Mouse (Mus musculus) urinary bladder, postnatal 25 days (tissue): ENCODE results near the gene H3f3b.
"Not testable (repeated sequence)": the region's sequence is repeated elsewhere in the genome, so short reads cannot be mapped to it uniquely, and the experiment has no call there.

Source experiments
- DNase-seq: peaks from one replicate; pipeline ENCODE4 v3.0.0; 2022; ENCODE audit warnings: low spot score

H3f3b gene

DNA sequence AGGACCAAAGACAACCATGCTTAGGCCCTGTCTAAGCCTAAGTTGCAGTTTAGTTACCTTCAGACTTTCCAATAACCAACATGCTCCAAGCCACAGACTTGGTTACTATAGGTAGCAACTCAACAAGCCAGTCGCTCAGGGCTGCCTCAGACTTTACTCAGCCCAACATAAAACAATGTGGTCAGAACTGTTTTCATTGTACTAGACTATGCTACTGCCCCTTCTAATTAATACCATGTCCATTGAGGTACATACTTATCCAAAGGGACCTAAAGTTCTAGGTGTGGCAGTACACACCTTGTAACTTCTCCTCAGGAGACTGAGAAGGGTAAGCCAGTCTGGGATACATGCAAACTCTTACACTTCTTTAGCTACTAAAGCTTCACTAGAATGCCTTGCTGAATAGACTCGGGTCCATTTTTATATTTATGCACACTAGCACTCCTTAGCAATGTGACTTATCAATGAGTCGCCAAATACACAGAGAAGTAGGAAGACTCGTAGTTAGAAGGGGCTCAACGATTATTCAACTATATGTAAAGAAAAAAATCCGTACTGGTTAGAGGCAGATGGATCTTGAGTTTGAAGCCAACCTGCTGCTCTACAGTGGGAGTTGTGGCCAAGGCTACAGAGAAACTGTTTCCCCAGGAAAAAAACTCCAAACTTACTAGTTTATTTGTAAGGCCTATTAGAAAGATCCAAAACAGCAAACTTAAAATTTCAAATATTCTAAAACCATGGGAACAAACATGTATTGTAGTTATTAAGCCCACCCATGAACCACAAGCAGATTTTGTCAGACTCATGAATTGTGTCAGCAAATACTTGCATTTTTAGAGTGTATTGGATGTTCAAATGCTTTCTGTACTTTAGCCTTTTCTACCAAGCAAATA is 6.2 kb downstream of the H3f3b start:
- no peak for DNase-seq

GRCm38 (mm10) chr11:116020519-116020922 is 7.2 kb downstream of the H3f3b start:
- DNase-seq: no peak

GRCm38 (mm10) chr11:116019976-116020411 is 7.8 kb downstream of the H3f3b start:
- no peak for DNase-seq

GRCm38 (mm10) chr11:116019360-116019791 is 8.4 kb downstream of the H3f3b start:
- no peak for DNase-seq

- DNase-seq: not testable (repeated sequence)
These were observed 8.9 kb downstream of the H3f3b start for GRCm38 (mm10) chr11:116018867-116019266.

DNA sequence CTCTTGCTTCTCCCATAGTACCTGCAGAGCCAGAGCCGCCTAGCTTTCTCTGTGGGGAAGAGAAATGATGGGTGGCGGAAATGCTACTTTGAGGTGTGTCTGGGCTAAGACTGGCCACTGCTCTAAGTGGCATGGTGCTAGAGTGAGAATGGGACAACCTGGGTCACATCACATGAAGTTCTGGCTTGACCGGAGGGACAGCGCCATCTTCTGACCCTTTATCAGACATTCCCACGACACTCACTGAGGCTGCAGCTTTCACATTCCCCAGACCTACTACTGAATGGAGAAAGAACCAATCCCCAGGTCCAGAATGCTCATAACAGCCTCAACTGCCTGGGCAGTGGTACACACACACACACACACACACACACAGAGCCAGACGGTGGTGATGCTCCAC is 9.7 kb downstream of the H3f3b start:
- no peak for DNase-seq

DNA sequence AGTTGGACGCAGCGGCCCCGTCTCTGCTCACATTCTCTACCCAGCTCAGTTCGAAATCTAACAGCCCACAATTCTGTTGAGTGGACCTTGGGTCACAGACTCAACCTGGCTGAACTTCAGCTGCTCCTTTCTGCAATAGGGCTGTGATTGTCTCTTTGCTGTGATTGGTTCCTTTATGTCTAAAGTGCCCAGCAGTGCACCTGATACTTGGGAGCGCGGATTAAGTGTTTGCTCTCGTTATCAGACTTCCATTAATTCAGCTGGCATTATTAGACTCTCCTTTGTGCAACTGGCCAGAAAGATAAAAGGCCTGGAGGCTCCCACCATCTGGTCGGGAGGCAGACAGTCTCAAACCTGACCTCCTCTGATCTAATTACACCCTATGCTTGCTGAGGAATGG is 12.9 kb downstream of the H3f3b start:
- DNase-seq: no peak

- peak; percentile 86 for DNase-seq
These were observed 15.4 kb downstream of the H3f3b start, which contains the start of gene Galk1 for GRCm38 (mm10) chr11:116012262-116012947. Gene Galk1, minus strand, starts transcription at chr11:116012719.

- no peak for DNase-seq
These were observed 16.1 kb downstream of the H3f3b start for GRCm38 (mm10) chr11:116011529-116012261.

DNA sequence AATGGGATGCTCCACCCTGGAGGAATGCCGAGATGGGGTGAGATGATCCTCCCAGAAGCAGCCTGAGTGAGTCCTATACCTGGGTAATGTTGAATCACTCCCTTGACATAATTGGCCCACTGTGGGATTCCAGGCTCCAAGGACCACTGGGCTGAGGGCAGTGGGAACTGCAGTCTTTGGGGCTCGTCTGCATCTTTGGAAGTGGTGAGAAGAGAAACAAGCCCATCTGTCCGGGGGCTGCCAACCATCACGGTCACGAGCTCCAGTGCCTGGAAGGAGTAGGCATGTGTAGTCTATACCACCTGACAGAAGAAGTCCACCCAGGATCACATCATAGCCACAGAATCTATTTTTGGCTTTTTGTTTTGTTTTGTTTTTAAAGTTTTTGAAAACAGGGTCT is 16.8 kb downstream of the H3f3b start:
- DNase-seq: no peak

- DNase-seq: no peak
These were observed 17.6 kb downstream of the H3f3b start for GRCm38 (mm10) chr11:116010146-116010545.

GRCm38 (mm10) chr11:116009661-116010060 is 18.1 kb downstream of the H3f3b start:
- no peak for DNase-seq

DNA sequence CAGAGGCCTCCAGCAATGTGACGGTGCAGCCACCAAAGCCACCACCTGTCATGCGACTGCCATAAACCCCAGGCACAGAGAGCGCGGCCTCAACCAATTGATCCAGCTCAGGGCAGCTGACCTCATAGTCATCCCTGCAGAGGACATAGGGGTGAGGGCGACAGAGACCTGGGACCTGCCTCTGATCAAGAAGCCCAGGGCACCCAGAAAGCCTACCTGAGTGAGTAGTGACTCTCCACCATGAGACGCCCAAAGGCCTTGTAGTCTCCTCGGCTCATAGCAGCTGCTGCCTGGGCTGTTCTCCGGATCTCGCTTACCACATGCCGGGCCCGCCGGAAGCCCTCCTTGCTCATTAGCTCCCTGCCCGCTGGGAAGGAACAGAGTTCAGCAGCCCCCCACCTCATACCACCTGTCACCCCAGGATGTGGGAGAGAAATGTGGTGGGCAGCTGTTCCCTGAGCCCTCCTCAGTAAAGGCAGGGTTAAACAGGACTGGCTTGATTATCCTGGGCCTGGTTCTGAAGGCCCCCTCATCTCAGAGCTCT is 18.9 kb downstream of the H3f3b start:
- DNase-seq: no peak

DNA sequence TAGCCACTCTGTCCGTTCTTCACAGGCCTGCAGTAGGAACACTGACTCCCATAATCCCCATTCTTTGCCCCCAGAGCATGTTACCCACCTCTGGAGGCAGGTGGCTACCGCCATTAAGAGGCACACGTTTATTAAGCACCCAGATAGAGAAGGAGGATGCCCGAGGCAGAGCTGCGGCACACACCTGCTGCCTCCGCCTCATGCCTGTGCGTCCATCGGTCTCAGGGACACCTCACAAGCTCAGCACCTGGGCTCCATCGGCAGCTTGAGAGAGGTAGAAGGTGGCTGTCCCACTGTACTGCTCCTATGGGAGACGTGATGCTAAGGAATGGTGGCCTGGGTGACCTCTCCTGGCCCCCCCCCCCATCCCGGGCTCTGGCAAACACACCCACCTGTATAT is 19.4 kb downstream of the H3f3b start:
- DNase-seq: no peak

- DNase-seq: no peak
These were observed 20.5 kb downstream of the H3f3b start for GRCm38 (mm10) chr11:116007095-116007850.

DNA sequence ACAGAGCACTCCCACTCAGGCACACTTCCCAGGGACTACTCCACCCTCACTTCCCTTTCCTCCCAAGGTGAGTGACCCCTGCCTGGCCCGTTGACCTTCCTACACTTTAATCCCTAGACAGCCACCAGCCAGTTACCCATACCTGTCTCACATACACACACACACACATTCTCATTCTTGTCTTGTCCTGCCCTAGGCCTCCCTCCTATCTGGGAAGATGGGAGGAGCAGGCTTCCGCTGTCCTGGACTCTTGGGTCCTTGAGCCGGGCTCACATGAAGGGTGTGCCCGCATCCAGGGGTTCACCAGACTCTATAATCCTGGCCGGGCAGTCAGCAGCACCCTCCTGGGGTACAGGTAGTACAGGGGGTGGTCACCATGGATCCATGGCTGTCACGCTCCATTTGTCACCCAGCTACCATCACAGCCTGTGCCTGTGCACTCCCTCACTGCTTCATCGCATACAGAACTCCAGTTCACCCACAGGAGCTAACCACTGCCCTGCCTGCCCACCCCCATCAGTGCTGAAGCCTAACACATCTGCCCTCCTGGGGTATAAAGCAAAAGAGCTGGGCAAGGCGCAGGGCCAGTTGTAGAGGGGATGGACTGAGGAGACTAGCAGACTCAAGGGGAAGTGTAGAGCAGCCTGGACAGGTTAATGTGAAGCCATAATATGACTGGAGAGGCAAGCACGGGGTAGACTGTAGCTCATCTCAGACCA is 21.9 kb downstream of the H3f3b start:
- DNase-seq: no peak

DNA sequence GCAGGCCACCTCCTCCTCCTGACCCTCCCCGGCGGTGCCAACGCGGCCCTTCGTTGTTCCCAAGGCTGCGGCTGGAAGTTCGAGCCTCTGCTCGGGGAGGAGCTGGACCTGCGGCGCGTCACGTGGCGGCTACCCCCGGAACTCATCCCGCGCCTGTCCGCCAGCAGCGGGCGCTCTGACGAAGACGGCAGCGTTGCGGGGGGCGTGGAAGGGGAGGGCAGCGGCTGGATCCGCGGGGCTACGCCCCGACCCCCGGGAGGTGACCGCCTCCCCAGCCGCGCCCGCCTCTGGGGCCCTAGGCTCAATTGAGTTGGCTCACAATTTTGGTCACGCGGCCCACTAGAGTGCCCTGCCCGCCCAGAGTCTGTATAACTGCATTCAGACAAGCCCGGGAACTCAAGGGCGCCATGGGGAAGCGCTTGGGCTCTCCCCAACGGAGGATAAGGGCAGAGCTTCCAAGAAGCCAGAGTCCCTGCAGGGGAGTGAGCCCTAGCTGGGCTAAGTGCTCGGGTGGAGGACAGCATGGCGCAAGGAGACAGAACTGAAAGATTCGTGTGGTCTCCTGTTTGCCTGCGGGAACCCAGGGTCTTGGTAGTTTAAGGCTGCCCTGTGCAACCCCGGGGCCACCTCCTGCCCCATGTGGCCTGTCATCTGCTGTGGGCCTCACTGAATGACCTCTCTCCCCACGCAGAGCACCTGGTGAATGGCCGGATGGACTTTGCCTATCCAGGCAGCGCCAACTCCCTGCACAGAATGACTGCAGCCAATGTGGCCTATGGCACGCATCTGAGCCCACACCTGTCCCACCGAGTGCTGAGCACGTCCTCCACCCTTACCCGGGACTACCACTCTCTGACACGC is 22.7 kb downstream of the H3f3b start:
- peak; percentile 69 for DNase-seq

DNA sequence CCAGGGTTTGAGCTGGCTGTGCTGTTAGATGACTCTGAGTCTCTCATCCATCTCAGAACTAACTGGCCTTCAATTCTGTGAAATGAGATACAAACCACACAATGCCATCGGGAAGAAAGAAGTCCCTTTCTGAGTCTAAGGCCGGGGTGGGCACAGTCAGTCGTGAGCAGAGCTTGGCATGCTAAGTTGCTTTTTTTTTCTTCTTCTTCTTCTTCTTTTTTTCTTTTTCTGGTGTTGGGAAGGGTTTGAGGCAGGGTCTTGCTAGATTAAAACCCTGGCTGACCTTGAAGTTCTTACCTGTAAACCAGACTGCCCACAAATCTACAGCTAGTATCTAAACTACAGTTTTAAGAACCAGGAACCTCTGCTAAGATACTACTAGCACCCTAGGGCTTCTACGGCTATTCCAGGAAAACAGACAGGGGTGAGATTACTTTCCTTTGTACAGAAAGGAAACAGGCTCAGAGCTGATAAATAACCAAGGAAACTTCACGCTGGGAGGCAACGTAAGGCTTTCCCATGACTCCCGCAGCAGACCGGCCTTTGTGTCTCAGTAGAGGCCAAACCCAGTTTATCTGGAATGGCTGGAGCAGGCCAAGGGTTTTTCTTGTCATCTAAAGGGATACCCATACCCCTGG is 23.5 kb downstream of the H3f3b start:
- no peak for DNase-seq

- DNase-seq: no peak
These were observed 24.9 kb downstream of the H3f3b start for GRCm38 (mm10) chr11:116002894-116003293.
